Mouse (Mus musculus) midbrain, embryonic 12.5 days (tissue): ENCODE measurements around the gene Map2k3. TPM values are rescaled to one million over a fixed set of nuclear protein-coding genes. Genes with fewer than 3 reads are reported as not detected.

Experiments
- polyA plus RNA-seq: library from polyadenylated mRNA; unstranded; fragments of >200 nt; fragmentation: Nextera tagmentation; extraction: Ambion mirVana; gene quantifications from 2 replicates; pipeline ENCODE4 v1.2.1, GENCODE M21; 2016

Gene Map2k3
- polyA plus RNA-seq, 1 experiment from 2014 or later, result 41.9 TPM

Other genes starting within 250 kb of the Map2k3 start
- gene Llgl1, start 232.3 kb upstream of the Map2k3 start, polyA plus RNA-seq, result 135 TPM in 2 replicates
- 76.1 and 76.9 TPM in 2 replicates for gene Flii, start 204.8 kb upstream of the Map2k3 start, polyA plus RNA-seq
- 14.3 and 15.2 TPM in 2 replicates for gene Mief2, start 203.6 kb upstream of the Map2k3 start, polyA plus RNA-seq
- 17.8 and 20.5 TPM in 2 replicates for gene Top3a, start 154.7 kb upstream of the Map2k3 start, polyA plus RNA-seq
- 11.3 and 11.6 TPM in 2 replicates for gene Smcr8, start 154.5 kb upstream of the Map2k3 start, polyA plus RNA-seq
- gene Shmt1, start 120.3 kb upstream of the Map2k3 start, polyA plus RNA-seq, result 36.4 and 40.0 TPM in 2 replicates
- gene Dhrs7b, start 101.4 kb upstream of the Map2k3 start, polyA plus RNA-seq, result 24.7 and 26.2 TPM in 2 replicates
- 48.3 and 49.7 TPM in 2 replicates for gene Tmem11, start 52.8 kb upstream of the Map2k3 start, polyA plus RNA-seq
- gene Natd1, start 17.3 kb upstream of the Map2k3 start, polyA plus RNA-seq, result 24.3 and 27.3 TPM in 2 replicates
- 0.45 and 0.50 TPM in 2 replicates for gene Kcnj12, start 90.5 kb downstream of the Map2k3 start, polyA plus RNA-seq
- 0.68 and 1.6 TPM in 2 replicates for gene Tnfrsf13b, start 194.7 kb downstream of the Map2k3 start, polyA plus RNA-seq
- 338 and 345 TPM in 2 replicates for gene Usp22, start 243.0 kb downstream of the Map2k3 start, polyA plus RNA-seq